Mouse (Mus musculus): ENCODE measurements around the gene Galnt11. TPM values are rescaled to one million over a fixed set of nuclear protein-coding genes. Genes with fewer than 3 reads are reported as not detected.
A peak's percentile ranks its signal among the peaks of the same experiment; 100 is the strongest.

Gene Galnt11
- polyA plus RNA-seq, 1 experiment from 2014 or later, result 10.7 TPM

- no peaks in the 10 kb centered on the region; the same call in none of the 2 replicates for H3K36me3 ChIP-seq (replicated peaks)
- ATAC-seq (ENCODE audit: insufficient read depth), result no peak
- WGBS (ENCODE audit: insufficient replicate concordance), result 77% methylated on average over 4 of the region's 4 CpGs
- no peak overlapping the region for H3K4me3 ChIP-seq (replicated peaks)
- no peaks in the 10 kb centered on the region for H3K9me3 ChIP-seq (replicated peaks)
- H3K4me1 ChIP-seq (replicated peaks), result 0 out of 2 replicates have a peak, but pooled peaks cover 6% of the 10 kb centered on the region
- no peak overlapping the region for H3K4me2 ChIP-seq
- no peak overlapping the region for H3K27ac ChIP-seq (replicated peaks)
- no peaks in the 10 kb centered on the region for H3K27me3 ChIP-seq
- no peak overlapping the region for H3K9ac ChIP-seq
Observed at GRCm38 (mm10) chr5:25254491-25254890, 32.8 kb downstream of the Galnt11 start.

- ATAC-seq (ENCODE audit: insufficient read depth), result no peak
- Histone ChIP-seq H3K4me2 (no peak overlapping the region), H3K9ac (no peak overlapping the region), H3K36me3 (replicated peaks) (no peaks in the 10 kb centered on the region; the same call in 1 of the 2 replicates), H3K4me3 (replicated peaks) (no peak overlapping the region), H3K27ac (replicated peaks) (no peak overlapping the region), H3K9me3 (replicated peaks) (no peaks in the 10 kb centered on the region), H3K27me3 (no peaks in the 10 kb centered on the region), H3K4me1 (replicated peaks) (0 out of 2 replicates have a peak, but pooled peaks cover 6% of the 10 kb centered on the region)
- 74% methylated on average over 2 of the region's 2 CpGs for WGBS (ENCODE audit: insufficient replicate concordance)
Observed at GRCm38 (mm10) chr5:25256686-25257085, 35.0 kb downstream of the Galnt11 start.

DNA sequence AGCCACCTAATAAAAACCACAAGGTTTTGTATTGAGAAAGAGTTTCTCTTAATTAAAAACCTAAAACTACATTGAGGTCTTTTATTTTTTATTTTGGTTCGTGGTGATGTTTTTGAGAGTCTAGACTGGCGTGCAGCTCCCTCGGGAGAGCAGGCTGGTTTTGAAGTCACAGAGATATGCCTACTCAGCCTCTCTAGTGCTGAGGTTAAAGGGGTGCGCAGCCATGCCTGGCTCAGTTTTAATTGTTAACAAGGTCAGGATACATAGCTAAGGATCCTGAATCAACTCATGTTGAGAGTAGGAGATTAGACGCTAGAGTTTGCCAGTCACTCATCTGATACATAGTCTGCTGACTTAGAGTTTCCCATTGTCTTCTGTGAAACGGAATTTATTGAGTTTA is 39.7 kb downstream of the Galnt11 start:
- Histone ChIP-seq H3K9ac (no peak overlapping the region), H3K4me2 (no peak overlapping the region), H3K27ac (replicated peaks) (no peak overlapping the region), H3K27me3 (no peaks in the 10 kb centered on the region), H3K4me3 (replicated peaks) (no peak overlapping the region), H3K9me3 (replicated peaks) (no peaks in the 10 kb centered on the region), H3K4me1 (replicated peaks) (no peaks in the 10 kb centered on the region), H3K36me3 (replicated peaks) (peaks cover 12% of the 10 kb centered on the region; the same call in 1 of the 2 replicates)
- 71% methylated on average over 6 of the region's 6 CpGs for whole genome bisulfite sequencing (ENCODE audit: insufficient replicate concordance)
- no peak for ATAC-seq (ENCODE audit: insufficient read depth)

GRCm38 (mm10) chr5:25262266-25262665 is 40.6 kb downstream of the Galnt11 start:
- 69% methylated on average over 7 of the region's 7 CpGs for WGBS (ENCODE audit: insufficient replicate concordance)
- no peaks in the 10 kb centered on the region for H3K27me3 ChIP-seq

DNA sequence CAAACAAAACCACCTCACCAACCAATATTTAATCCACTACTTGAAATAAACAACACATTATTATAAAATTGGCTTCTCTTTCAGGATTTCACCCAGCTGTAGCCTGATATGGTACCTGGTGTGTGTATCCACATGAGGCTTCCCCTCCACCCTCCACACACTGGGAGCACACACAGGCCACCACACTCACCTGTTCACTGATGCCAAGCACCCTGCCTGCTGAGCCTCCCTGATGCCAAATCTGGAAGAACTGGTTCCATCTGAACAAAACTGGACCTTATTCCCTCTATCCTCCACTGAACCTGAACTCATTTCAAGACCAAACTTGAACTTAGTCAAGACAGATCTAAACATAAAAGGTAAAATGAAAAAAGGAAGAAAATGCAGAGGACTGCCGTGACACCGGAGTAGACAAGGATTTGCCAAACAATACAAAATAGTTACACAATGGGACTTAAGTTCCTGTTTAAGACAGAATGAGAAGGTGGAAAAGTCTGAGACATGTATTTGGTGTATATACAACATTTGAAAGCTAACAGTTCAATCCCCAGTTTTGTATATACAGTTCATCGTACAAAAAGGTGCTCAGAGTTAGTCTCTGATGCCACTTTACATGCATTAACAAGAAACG is 46.7 kb downstream of the Galnt11 start:
- Histone ChIP-seq H3K4me2 (no peak overlapping the region), H3K36me3 (replicated peaks) (peaks cover 26% of the 10 kb centered on the region), H3K9ac (no peak overlapping the region), H3K9me3 (replicated peaks) (no peaks in the 10 kb centered on the region), H3K27ac (replicated peaks) (no peak overlapping the region), H3K4me3 (replicated peaks) (no peak overlapping the region), H3K4me1 (replicated peaks) (no peaks in the 10 kb centered on the region), H3K27me3 (no peaks in the 10 kb centered on the region)
- no peak for ATAC-seq (ENCODE audit: insufficient read depth)
- WGBS (ENCODE audit: insufficient replicate concordance), result 86% methylated on average over 4 of the region's 4 CpGs

More at GRCm38 (mm10) chr5:25262266-25262665, 40.6 kb downstream of the Galnt11 start:
- Histone ChIP-seq H3K9me3 (replicated peaks) (no peaks in the 10 kb centered on the region), H3K4me3 (replicated peaks) (no peak overlapping the region), H3K4me1 (replicated peaks) (no peaks in the 10 kb centered on the region), H3K36me3 (replicated peaks) (peaks cover 12% of the 10 kb centered on the region; the same call in 1 of the 2 replicates), H3K9ac (no peak overlapping the region), H3K27ac (replicated peaks) (no peak overlapping the region), H3K4me2 (no peak overlapping the region)
- ATAC-seq (ENCODE audit: insufficient read depth), result no peak

GRCm38 (mm10) chr5:25275629-25276028 is 53.9 kb downstream of the Galnt11 start:
- WGBS (ENCODE audit: insufficient replicate concordance), result 82% methylated on average over 10 of the region's 10 CpGs
- H3K36me3 ChIP-seq (replicated peaks), result peaks cover 71% of the 10 kb centered on the region

DNA sequence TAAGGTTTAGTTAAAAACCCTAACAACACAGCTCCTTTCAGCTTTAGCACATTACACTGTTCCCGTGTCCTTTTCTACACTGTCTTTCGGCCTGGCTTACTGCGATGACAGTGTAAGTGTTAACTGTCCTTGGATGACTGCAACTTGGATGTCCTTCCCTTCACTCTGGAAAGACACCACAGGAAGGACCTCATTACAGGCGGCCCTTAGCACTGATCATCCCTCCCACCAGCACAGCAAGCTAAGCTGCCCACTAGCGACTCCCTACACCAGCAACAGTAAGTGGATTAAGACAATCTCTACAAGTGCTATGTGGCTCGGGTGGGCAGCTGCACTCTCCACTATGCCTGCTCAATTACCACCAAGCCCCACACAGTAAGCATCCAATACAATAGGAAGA is 54.7 kb downstream of the Galnt11 start:
- Histone ChIP-seq H3K4me2 (no peak overlapping the region), H3K4me1 (replicated peaks) (no peaks in the 10 kb centered on the region), H3K27ac (replicated peaks) (no peak overlapping the region), H3K36me3 (replicated peaks) (peaks cover 73% of the 10 kb centered on the region), H3K4me3 (replicated peaks) (no peak overlapping the region), H3K27me3 (no peaks in the 10 kb centered on the region), H3K9ac (no peak overlapping the region), H3K9me3 (replicated peaks) (no peaks in the 10 kb centered on the region)
- WGBS (ENCODE audit: insufficient replicate concordance), result 82% methylated on average over 6 of the region's 6 CpGs
- ATAC-seq (ENCODE audit: insufficient read depth), result no peak

More at GRCm38 (mm10) chr5:25275629-25276028, 53.9 kb downstream of the Galnt11 start:
- ATAC-seq (ENCODE audit: insufficient read depth), result no peak
- H3K9ac ChIP-seq, result no peak overlapping the region
- H3K27me3 ChIP-seq, result no peaks in the 10 kb centered on the region
- no peak overlapping the region for H3K4me2 ChIP-seq
- no peaks in the 10 kb centered on the region for H3K9me3 ChIP-seq (replicated peaks)
- H3K4me3 ChIP-seq (replicated peaks), result no peak overlapping the region
- H3K4me1 ChIP-seq (replicated peaks), result no peaks in the 10 kb centered on the region
- no peak overlapping the region for H3K27ac ChIP-seq (replicated peaks)

- H3K27me3 ChIP-seq, result no peaks in the 10 kb centered on the region
- H3K4me2 ChIP-seq, result no peak overlapping the region
- H3K4me3 ChIP-seq (replicated peaks), result no peak overlapping the region
- no peaks in the 10 kb centered on the region for H3K9me3 ChIP-seq (replicated peaks)
- H3K9ac ChIP-seq, result no peak overlapping the region
- no peak for ATAC-seq (ENCODE audit: insufficient read depth)
- peaks cover 83% of the 10 kb centered on the region for H3K36me3 ChIP-seq (replicated peaks)
- H3K27ac ChIP-seq (replicated peaks), result no peak overlapping the region
- no peaks in the 10 kb centered on the region for H3K4me1 ChIP-seq (replicated peaks)
- 91% methylated on average over 13 of the region's 13 CpGs for WGBS (ENCODE audit: insufficient replicate concordance)
Observed at GRCm38 (mm10) chr5:25283988-25284387, 62.3 kb downstream of the Galnt11 start.

- no peak for ATAC-seq (ENCODE audit: insufficient read depth)
- 43% methylated on average over 3 of the region's 3 CpGs for WGBS (ENCODE audit: insufficient replicate concordance)
Observed at GRCm38 (mm10) chr5:25296830-25297229, 75.1 kb downstream of the Galnt11 start.

GRCm38 (mm10) chr5:25310226-25310625 is 88.5 kb downstream of the Galnt11 start:
- Histone ChIP-seq H3K9ac (no peak overlapping the region), H3K27ac (replicated peaks) (no peak overlapping the region), H3K9me3 (replicated peaks) (no peaks in the 10 kb centered on the region), H3K27me3 (no peaks in the 10 kb centered on the region), H3K4me3 (replicated peaks) (no peak overlapping the region), H3K4me2 (no peak overlapping the region), H3K4me1 (replicated peaks) (no peaks in the 10 kb centered on the region; the same call in 1 of the 2 replicates), H3K36me3 (replicated peaks) (peaks cover 53% of the 10 kb centered on the region)
- 43% methylated on average over 2 of the region's 2 CpGs for WGBS (ENCODE audit: insufficient replicate concordance)
- ATAC-seq (ENCODE audit: insufficient read depth), result peak; percentile 65

More at GRCm38 (mm10) chr5:25296830-25297229, 75.1 kb downstream of the Galnt11 start:
- no peaks in the 10 kb centered on the region for H3K4me1 ChIP-seq (replicated peaks)
- no peak overlapping the region for H3K4me2 ChIP-seq
- peaks cover 52% of the 10 kb centered on the region for H3K36me3 ChIP-seq (replicated peaks)
- H3K4me3 ChIP-seq (replicated peaks), result no peak overlapping the region
- no peak overlapping the region for H3K9ac ChIP-seq
- no peaks in the 10 kb centered on the region for H3K27me3 ChIP-seq
- H3K27ac ChIP-seq (replicated peaks), result no peak overlapping the region
- no peaks in the 10 kb centered on the region for H3K9me3 ChIP-seq (replicated peaks)

DNA sequence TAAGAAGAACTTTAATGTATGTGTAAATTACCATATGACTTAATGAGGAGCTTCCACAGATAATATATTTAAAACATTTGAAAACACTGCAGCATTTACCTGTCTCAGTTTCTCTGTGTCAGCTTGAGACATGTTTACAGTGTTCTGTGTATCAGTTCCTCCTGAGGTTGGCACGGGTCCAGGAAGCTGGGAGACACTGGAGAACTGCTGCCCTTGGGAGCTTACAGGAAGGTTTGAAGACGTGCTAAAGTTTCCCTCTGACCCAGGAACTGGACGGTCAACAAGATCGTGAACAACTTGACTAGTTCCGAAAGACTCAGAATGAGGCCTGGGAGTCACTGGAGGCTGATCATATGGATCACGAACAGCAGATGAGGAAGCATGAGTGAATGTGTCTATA is 92.2 kb downstream of the Galnt11 start:
- Histone ChIP-seq H3K4me3 (replicated peaks) (no peak overlapping the region), H3K4me2 (no peak overlapping the region), H3K36me3 (replicated peaks) (peaks cover 66% of the 10 kb centered on the region)

More for the DNA sequence above, 92.2 kb downstream of the Galnt11 start:
- Histone ChIP-seq H3K9me3 (replicated peaks) (no peaks in the 10 kb centered on the region), H3K27me3 (no peaks in the 10 kb centered on the region), H3K9ac (no peak overlapping the region), H3K27ac (replicated peaks) (no peak overlapping the region), H3K4me1 (replicated peaks) (no peaks in the 10 kb centered on the region; the same call in 1 of the 2 replicates)
- 79% methylated on average over 6 of the region's 6 CpGs for WGBS (ENCODE audit: insufficient replicate concordance)
- no peak for ATAC-seq (ENCODE audit: insufficient read depth)
